Mouse (Mus musculus) CD8-positive naive resting alpha-beta T cell, adult 2 months (primary cell): ENCODE measurements around the gene Bcl2l14.

Experiments used
- DNase-seq, 2 experiments: peaks; one replicate each; pipeline ENCODE4 v3.0.0; 2022; ENCODE audit warnings: low read depth in 2 of 2, low spot score in 2 of 2

Gene Bcl2l14

DNA sequence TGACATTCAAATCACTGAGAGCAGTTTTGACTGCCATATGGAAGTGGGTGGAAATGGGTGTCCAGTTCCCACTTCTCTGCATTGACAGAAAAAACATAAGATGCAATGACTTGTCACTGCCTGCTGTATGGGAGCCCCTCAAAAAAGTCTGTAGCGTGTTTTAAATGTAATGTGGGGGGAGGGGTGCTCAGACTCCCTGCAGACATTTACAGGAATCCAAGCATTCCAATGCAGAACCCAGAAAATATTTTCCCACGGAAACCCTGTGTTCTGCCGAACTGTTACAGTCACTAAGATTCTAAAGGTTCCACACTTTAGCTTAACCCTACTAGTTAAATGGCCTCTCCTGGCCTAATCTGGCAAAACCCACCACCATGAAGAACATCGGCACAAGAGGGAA, at the start of gene Bcl2l14:
TSS of gene Bcl2l14 (plus strand) at position 301 of the 400 bp plus-strand sequence.
- no peak for DNase-seq

DNA sequence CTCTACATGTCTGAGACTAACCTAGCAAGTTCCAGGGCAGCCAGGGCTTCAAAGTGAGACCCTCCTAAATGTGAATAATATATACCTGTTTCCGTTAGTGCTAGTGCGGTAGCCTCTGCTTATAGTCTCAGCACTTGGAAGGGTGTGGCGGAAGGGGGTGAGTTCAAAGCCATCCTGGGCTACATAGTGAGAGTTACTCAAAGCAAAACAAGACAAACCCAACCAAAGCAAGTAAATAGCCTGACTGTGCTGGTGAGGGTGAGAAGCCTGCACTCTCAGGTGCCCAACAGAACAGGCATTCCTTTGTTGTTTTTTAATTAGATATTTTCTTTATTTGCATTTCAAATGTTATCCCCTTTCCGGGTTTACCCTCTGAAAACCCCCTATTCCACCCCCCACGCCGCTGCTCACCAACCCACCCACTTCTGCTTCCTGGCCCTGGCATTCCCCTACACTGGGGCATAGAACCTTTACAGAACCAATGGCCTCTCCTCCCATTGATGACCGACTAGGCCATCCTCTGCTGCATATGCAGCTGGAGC, 47.5 kb upstream of the Bcl2l14 start:
- no peak for DNase-seq

GRCm38 (mm10) chr6:134352881-134353280, 43.2 kb upstream of the Bcl2l14 start:
- DNase-seq = no peak

- DNase-seq = no peak
Measured at GRCm38 (mm10) chr6:134353751-134354150, 42.4 kb upstream of the Bcl2l14 start.

DNA sequence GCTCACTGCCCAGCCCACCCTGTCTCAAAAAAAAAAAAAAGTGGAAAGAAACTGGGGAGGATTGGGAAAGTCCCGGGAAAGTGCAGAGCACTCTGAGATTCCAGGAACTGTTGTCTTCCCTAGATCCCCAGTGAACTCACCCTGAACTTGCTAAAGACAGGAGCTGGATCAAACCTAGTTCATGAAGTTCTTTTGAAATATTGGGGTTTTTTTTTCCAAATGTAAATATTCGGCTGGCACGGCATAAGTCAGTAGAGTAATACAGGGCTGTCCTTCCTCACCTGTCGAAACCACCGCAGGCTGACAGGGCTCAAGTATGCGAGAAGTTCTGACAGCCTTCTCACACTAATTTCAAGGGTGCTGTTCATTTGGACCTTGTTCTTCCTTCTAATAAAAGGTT, 38.5 kb upstream of the Bcl2l14 start:
- no peak for DNase-seq

GRCm38 (mm10) chr6:134360079-134360478, 36.0 kb upstream of the Bcl2l14 start:
- DNase-seq = no peak

DNA sequence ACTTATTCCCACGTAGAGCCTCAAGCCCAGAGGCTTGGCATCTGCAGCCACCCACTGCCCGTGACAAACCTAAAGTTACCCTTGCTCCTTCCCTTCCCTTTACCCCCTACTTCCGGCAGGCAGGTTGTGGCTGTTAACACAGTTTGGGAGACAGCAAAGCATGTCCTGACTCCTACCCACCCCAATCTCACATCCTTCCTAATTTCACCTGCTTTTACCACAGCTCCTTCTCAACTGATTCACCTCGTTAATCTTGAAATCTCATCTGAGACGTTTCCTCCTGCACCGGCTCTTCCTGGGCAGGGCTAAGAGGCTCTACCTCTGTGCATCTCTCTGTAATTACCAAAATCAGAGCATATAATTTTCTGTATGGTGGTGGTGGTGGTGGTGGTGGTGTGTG, 31.5 kb upstream of the Bcl2l14 start:
- no peak for DNase-seq

DNA sequence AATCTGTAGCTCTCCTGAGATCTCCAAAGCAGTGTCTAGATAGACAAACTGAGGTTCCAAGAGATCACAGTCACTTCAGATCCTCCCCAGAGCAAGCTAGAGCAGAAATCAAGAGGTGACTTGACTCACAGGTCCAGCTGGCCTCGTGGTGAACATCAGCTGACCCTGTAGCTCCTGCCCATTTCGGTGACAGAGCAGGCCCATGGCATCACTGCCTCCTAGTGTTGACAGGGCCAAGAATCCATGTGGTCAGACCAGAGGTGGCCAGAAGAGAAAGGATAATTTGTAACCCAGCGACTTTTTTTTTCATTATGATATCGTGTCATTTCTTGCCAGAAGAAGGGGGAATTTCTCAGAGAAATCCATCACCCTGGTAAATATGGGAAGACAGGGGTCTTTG, 30.2 kb upstream of the Bcl2l14 start:
- DNase-seq = no peak

GRCm38 (mm10) chr6:134366366-134367351, 29.5 kb upstream of the Bcl2l14 start:
- DNase-seq = no peak

- DNase-seq = no peak
Measured at GRCm38 (mm10) chr6:134367366-134368281, 28.5 kb upstream of the Bcl2l14 start.

DNA sequence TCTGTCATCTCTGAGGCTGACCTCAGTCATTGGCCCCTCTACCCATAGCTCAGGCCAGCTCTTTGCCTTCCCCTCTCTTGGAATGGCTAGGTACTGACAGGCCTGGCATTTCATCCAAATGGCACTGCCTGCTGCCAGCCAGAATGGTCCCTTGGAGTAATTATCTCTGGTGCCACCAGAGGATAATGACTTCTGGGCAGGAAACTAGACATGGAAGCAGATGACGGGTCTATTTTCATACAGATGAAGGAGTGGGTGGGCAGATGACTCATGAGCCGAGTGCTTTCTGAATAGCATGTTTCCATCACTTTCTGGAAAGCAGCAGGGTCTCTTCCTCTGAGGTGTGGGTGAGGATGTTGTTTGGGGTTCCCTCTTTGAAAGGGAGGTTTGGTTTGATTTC, 23.2 kb upstream of the Bcl2l14 start:
- DNase-seq = no peak

GRCm38 (mm10) chr6:134377201-134377600, 18.9 kb upstream of the Bcl2l14 start:
- no peak for DNase-seq

DNA sequence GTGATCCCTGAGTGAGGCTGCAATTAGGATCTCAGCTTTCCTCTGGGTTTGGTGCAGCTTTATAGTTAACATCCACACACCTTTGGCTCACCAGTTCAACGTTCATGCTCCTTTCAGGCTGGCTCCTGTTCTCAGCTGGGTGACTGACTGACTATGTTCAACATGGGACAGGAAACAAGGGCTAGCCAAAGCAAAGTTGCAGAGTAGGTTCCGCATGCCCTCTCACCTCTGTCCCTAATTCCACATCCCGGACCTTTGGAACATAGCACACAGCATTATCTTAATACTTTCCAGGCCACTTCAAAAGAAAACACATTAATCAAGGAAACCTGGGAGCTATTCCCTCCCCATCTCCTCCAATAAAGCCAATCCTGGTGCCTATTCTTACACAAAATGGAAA, 18.3 kb upstream of the Bcl2l14 start:
- no peak for DNase-seq

- DNase-seq = no peak
Measured at GRCm38 (mm10) chr6:134381462-134381861, 14.7 kb upstream of the Bcl2l14 start.

DNA sequence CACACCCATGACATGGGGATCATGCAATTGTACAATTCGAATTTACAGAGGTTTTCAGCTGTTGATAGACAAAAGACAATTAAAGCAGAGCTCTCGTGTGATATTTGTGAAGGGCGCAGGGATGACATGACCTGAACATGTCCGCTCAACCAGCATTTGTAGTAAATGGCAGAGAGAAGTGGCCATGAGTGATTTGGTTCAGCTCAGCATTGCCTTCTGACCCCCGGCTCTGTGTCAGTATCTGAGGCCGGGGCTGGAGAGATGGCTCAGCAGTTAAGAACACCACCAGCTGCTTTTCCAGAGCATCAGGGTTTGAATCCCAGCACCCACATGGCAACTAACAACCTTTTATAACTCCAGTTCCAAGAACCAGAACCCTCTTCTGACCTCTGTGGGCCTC, 10.2 kb upstream of the Bcl2l14 start:
- no peak for DNase-seq

DNA sequence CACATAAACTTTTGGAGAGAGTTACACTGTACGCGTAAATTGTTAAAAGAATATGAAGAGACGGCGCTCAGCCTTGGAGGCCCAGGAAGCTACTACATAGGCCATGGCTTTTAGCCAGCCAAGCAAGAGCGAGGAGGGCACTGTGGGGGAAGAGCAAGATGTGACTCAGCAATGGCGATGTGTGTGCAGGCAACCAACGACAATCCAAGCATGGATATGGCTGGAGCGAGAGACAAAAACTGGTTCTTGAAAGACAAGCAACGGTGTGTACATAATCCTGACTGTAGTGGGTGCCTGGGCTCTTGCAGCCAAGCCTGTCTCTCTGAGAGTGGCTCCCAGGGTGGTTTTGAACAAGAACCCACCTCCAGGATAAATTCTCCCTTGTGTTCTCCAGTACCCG, 8.7 kb upstream of the Bcl2l14 start:
- DNase-seq = no peak

DNA sequence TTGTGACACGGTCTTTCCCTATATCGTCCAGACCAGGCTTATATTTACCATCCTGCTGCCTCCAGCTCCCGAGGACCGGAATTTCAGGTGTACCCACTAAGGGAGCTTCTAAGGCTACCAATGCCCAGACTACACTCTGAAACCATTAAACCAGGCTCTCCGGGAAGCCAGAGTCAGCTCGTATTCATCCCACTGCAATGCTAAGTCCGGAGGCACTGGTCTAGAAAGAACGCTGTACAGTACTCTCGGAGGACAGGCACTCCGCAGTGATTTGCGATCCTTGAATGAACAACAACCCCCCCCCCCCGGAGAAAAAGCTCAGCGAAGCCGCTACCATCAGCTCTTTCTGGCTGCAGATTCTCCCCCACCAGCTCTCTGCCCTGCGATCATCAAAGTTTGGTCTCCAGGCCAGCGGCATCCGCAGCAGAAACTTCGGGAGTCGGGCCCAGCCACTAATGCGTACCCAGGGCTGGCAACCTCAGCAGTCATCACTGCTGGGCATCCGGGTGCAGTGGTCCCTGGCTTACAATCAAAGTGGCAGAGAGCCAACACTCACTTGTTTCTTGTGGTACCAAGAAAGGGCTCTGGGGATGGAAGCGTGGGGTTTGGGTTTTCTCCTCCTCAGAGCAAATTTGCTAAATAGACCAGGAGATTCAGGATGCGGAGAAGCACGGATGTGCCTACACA, 7.6 kb upstream of the Bcl2l14 start:
- no peak for DNase-seq

DNA sequence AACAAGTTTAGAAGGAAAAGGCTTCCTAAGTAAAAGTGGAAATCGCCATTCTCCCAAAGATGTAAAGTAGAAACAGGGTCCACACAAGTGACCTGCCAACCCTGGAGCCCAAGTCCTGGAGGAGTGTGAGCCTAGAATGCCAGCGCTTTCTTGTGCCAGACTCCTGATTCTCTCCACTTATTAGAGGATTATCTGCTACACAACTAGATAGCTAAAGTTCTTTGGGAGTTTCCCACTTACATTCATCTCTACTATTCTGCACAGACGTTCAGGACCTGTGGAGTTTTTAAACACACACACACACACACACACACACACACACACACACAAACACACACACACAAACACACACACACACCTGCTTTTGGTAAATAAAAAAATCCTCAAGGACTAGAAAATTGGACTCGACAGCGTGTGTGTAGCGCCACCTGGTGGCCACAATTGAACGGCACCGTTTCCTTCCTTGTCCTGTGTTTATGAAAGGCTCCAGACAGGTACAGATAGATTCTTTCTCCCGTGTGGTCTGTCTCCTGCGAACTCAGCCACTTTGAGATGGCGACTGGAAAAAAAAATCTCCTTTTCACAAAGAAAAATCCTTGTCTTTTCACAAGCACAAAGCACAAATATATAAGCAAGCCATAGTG, 6.7 kb upstream of the Bcl2l14 start:
- peak; percentile 65 to 69 for DNase-seq

DNA sequence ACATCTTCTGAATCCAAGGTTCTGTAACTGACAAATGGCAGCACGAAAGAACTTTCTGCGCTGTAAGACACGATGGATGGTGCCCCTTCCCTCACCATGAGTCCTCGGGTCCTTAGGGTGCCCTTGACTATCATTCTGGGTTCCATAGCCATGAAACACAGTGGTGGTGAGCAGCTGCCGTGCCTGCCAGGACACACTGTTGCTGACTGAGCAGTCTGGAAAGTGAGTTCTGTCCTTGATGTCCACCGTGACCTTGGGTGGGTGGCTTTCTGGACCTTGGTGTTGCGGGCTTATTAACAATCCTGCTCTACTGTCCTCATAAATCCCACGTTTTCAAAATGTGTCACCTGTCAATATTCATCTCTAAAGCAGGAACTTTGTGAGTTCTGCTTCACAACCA, 6.2 kb upstream of the Bcl2l14 start:
- DNase-seq = no peak

GRCm38 (mm10) chr6:134390837-134391236, 5.3 kb upstream of the Bcl2l14 start:
- DNase-seq = no peak
